8 mouse cellular contexts compared by ENCODE assay signal in genomic region chr15:89060032-89060681, GRCm38 (mm10). TPM values are rescaled to one million over a fixed set of nuclear protein-coding genes. Genes with fewer than 3 reads are reported as not detected.
DNase-seq lines count a peak whose midpoint lies in the region; ATAC-seq lines count a peak whose summit lies in the region.

No protein-coding gene starts in this region.

- no peaks in the 10 kb centered on the region for H3K36me3 ChIP-seq in hindbrain, embryonic 11.5 days (ENCODE audit: control insufficient read depth, insufficient read depth, low read length)
- H3K36me3 ChIP-seq in liver, embryonic 16.5 days (ENCODE audit: control insufficient read depth, insufficient read depth): no peaks in the 10 kb centered on the region
- H3K36me3 ChIP-seq in stomach, embryonic 15.5 days: no peaks in the 10 kb centered on the region

- H3K9me3 ChIP-seq in hindbrain, embryonic 11.5 days (ENCODE audit: control insufficient read depth, low read length): no peaks in the 10 kb centered on the region
- no peaks in the 10 kb centered on the region for H3K9me3 ChIP-seq in liver, embryonic 16.5 days (replicated peaks; ENCODE audit: control insufficient read depth, low read length)
- no peaks in the 10 kb centered on the region for H3K9me3 ChIP-seq in stomach, embryonic 15.5 days

- no peaks in the 10 kb centered on the region for H3K4me1 ChIP-seq in hindbrain, embryonic 11.5 days (replicated peaks; ENCODE audit: control insufficient read depth, insufficient read depth, low read length)
- no peaks in the 10 kb centered on the region; the same call in 1 of the 2 replicates for H3K4me1 ChIP-seq in liver, embryonic 16.5 days (ENCODE audit: control insufficient read depth, low read depth, low read length)
- peaks cover 3% of the 10 kb centered on the region; the same call in 1 of the 2 replicates for H3K4me1 ChIP-seq in stomach, embryonic 15.5 days

- peak overlapping the region; percentile 77 for H3K9ac ChIP-seq in hindbrain, embryonic 11.5 days (ENCODE audit: low read depth, low read length)
- no peak overlapping the region for H3K9ac ChIP-seq in liver, embryonic 16.5 days (ENCODE audit: low read depth, low read length)
- 0 out of 2 replicates have a peak overlapping the region, but pooled peaks have one; percentile 16 for H3K9ac ChIP-seq in stomach, embryonic 15.5 days

- H3K4me3 ChIP-seq in hindbrain, embryonic 11.5 days (ENCODE audit: low read depth, low read length): peak overlapping the region; percentile 72
- H3K4me3 ChIP-seq in liver, embryonic 16.5 days (ENCODE audit: low read depth, low read length): peak overlapping the region; percentile 45
- peak overlapping the region; percentile 54 for H3K4me3 ChIP-seq in stomach, embryonic 15.5 days (replicated peaks)

- H3K27ac ChIP-seq in hindbrain, embryonic 11.5 days (ENCODE audit: low read depth, low read length): no peak overlapping the region
- H3K27ac ChIP-seq in liver, embryonic 16.5 days (ENCODE audit: low read length): no peak overlapping the region
- H3K27ac ChIP-seq in stomach, embryonic 15.5 days: no peak overlapping the region

- DNase-seq in layer of hippocampus, adult 8-10 months (ENCODE audit: low spot score in 2 of 2): peak; percentile 17 to 29
- no peak for DNase-seq in layer of hippocampus, postnatal 36 days
- peak; percentile 31 for DNase-seq in adrenal gland, postnatal 25 days
- DNase-seq in embryo, embryonic 10.5 days (ENCODE audit: low spot score): peak; percentile 60
- peak; percentile 55 for DNase-seq in hindbrain, embryonic 11.5 days (ENCODE audit: low spot score)
- no peak for DNase-seq in c-Kit-positive CD71-positive TER-119-positive erythroid progenitor cells, embryonic 14.5 days (ENCODE audit: low spot score)

- WGBS in hindbrain, embryonic 11.5 days: 2% methylated on average over 38 of the region's 48 CpGs
- WGBS in liver, embryonic 16.5 days (ENCODE audit: insufficient replicate concordance): 4% methylated on average over 40 of the region's 48 CpGs
- 3% methylated on average over 43 of the region's 48 CpGs for WGBS in stomach, embryonic 15.5 days

- ATAC-seq in hindbrain, embryonic 11.5 days (ENCODE audit: low FRiP score): peak; percentile 70
- no peak for ATAC-seq in liver, embryonic 16.5 days (ENCODE audit: low read depth)
- ATAC-seq in stomach, embryonic 15.5 days (ENCODE audit: insufficient read depth, low FRiP score, low read depth): peak; percentile 28; the same call in 1 of the 2 replicates

- peak overlapping the region; percentile 73 for H3K4me2 ChIP-seq in hindbrain, embryonic 11.5 days (replicated peaks; ENCODE audit: low read depth, low read length)
- H3K4me2 ChIP-seq in liver, embryonic 16.5 days (ENCODE audit: low read depth, low read length): peak overlapping the region; percentile 66
- H3K4me2 ChIP-seq in stomach, embryonic 15.5 days: peak overlapping the region; percentile 98

- peaks cover 12% of the 10 kb centered on the region; the same call in 1 of the 2 replicates for H3K27me3 ChIP-seq in hindbrain, embryonic 11.5 days (ENCODE audit: control insufficient read depth, insufficient read depth, low read length)
- H3K27me3 ChIP-seq in liver, embryonic 16.5 days (ENCODE audit: control insufficient read depth, insufficient read depth, low read depth, low read length): peaks cover 40% of the 10 kb centered on the region
- H3K27me3 ChIP-seq in stomach, embryonic 15.5 days (replicated peaks): peaks cover 35% of the 10 kb centered on the region

RNA-seq across cellular contexts. Expression of gene Panx2, which starts 0.6 kb away (rescaled TPM):
- 100 to 1,000 TPM; 126 to 157 (median 144) TPM for total RNA-seq in layer of hippocampus, adult 8-10 months (2022)
- 100 to 1,000 TPM; 156 to 159 TPM for total RNA-seq in layer of hippocampus, postnatal 36 days (2021)
- total RNA-seq in adrenal gland, postnatal 25 days (2021): 0.81 and 1.6 TPM in 2 replicates
- polyA plus RNA-seq in hindbrain, embryonic 11.5 days (2014; fragmentation: Nextera tagmentation; extraction: Ambion mirVana): 0.33 and 0.94 TPM in 2 replicates
- not detected in 2 replicates for polyA plus RNA-seq in liver, embryonic 16.5 days (2015; fragmentation: Nextera tagmentation; extraction: Ambion mirVana)
- polyA plus RNA-seq in stomach, embryonic 15.5 days (2015; fragmentation: Nextera tagmentation; extraction: Ambion mirVana): 0.55 and 0.64 TPM in 2 replicates

RNA-seq across cellular contexts. Expression of gene Trabd, which starts 14.8 kb away (rescaled TPM):
- 10 to 100 TPM; 20.5 to 22.3 (median 22.0) TPM for total RNA-seq in layer of hippocampus, adult 8-10 months (2022)
- total RNA-seq in layer of hippocampus, postnatal 36 days (2021): 10 to 100 TPM; 23.0 to 26.9 TPM
- total RNA-seq in adrenal gland, postnatal 25 days (2021): 39.0 and 43.6 TPM in 2 replicates
- polyA plus RNA-seq in hindbrain, embryonic 11.5 days (2014; fragmentation: Nextera tagmentation; extraction: Ambion mirVana): 39.5 and 42.1 TPM in 2 replicates
- 19.6 and 21.4 TPM in 2 replicates for polyA plus RNA-seq in liver, embryonic 16.5 days (2015; fragmentation: Nextera tagmentation; extraction: Ambion mirVana)
- 57.1 and 60.0 TPM in 2 replicates for polyA plus RNA-seq in stomach, embryonic 15.5 days (2015; fragmentation: Nextera tagmentation; extraction: Ambion mirVana)

RNA-seq across cellular contexts. Expression of gene Selenoo, which starts 28.7 kb away (rescaled TPM):
- 10 to 100 TPM; 22.9 to 25.4 (median 23.4) TPM for total RNA-seq in layer of hippocampus, adult 8-10 months (2022)
- total RNA-seq in layer of hippocampus, postnatal 36 days (2021): 10 to 100 TPM; 20.3 to 21.7 TPM
- 41.8 and 50.2 TPM in 2 replicates for total RNA-seq in adrenal gland, postnatal 25 days (2021)
- 17.2 and 20.4 TPM in 2 replicates for polyA plus RNA-seq in hindbrain, embryonic 11.5 days (2014; fragmentation: Nextera tagmentation; extraction: Ambion mirVana)
- 7.8 and 9.1 TPM in 2 replicates for polyA plus RNA-seq in liver, embryonic 16.5 days (2015; fragmentation: Nextera tagmentation; extraction: Ambion mirVana)
- polyA plus RNA-seq in stomach, embryonic 15.5 days (2015; fragmentation: Nextera tagmentation; extraction: Ambion mirVana): 17.9 and 19.7 TPM in 2 replicates

Comparison
In these comparisons a context has a peak if more than half of its experiments do, and no peak if none do; other contexts are left out.
1. DNase-seq: peak in layer of hippocampus, adult 8-10 months (2 of 2), adrenal gland, postnatal 25 days (single experiment), embryo, embryonic 10.5 days (single experiment) and hindbrain, embryonic 11.5 days (single experiment); none in layer of hippocampus, postnatal 36 days (0 of 2) and c-Kit-positive CD71-positive TER-119-positive erythroid progenitor cells, embryonic 14.5 days (single experiment).
2. RNA of gene Panx2, which starts 0.6 kb away (total RNA-seq): 156 to 159 TPM in layer of hippocampus, postnatal 36 days and 126 to 157 TPM in layer of hippocampus, adult 8-10 months; 0.81 to 1.6 TPM in adrenal gland, postnatal 25 days; every median in the first group is over 10 times any median in the second.
3. Peak in every context shown above with its lines, with median percentiles within 50 percentile points of each other: H3K4me2 ChIP-seq and H3K4me3 ChIP-seq.